Mouse (Mus musculus) heart, postnatal 0 days (tissue): ENCODE results near the gene Hdac5.

Experiments
- CTCF ChIP-seq: IDR thresholded peaks from 2 replicates; pipeline ENCODE4 v1.5.1; 2016; ENCODE audit warnings: antibody characterized with exemption, control low read depth, low read depth
- EP300 ChIP-seq: IDR thresholded peaks from 2 replicates; pipeline ENCODE4 v1.6.1; 2016; ENCODE audit warnings: antibody characterized with exemption, low read depth

DNA sequence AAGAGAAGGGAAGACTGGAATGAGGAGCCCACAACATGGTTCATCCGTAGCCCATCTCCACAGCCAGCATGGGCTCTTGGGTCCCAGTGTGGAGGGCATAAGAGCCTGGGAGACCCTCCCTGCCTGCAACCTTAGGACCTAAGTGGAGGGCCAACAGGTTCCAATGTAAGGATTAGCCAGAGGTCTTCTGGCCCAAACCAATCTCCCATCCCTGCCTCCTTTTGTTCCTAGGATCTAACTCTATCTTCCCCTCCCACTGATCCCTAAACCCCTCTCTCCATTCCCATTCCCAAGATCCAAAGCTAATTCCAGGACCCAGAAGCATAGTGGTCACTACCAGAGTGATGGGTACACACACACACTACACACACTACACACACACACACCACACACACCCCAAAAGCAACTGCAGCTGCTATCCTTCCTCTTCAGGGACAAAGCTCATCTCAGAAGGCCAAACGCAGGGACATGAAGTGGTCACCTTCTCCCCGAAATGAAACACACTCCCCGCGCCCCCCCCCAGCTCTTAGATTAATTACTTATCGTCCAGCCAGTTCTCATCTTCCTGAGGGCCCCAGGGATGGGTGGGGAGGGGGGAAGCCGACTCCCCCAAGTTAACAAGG, 1.2 kb downstream of the Hdac5 start:
- TF ChIP-seq CTCF (no peak), EP300 (no peak)
